Mouse (Mus musculus): ENCODE measurements at regions not wholly inside any gene's neighbourhood (a gene's known extent, or its start where the extent isn't known, plus 50 kb on each side); places are given as distances from the start of the nearest gene placed in this dataset.

DNA sequence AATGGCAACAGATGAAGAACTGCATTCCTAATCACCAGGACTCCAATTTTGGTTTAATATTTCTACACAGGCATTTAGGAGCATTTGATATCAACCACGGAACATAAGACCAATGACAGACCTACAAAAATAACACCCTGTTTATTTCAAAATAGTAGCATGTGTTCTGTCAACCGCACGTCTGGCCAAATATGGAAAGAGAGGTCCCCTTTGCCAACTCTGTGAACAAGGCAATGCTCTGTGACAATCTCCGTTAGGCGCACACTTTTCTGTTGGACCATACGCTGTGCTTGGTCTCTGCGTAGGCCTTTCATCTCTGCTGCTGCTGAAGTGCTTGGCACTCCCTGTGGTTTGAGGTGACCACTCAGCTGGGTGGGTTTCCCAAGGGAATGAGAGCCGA is 173.2 kb downstream of the Gadd45g start:
- TF ChIP-seq CTCF (conservative IDR thresholded peaks at IDR 0.05; ENCODE audit: low read length) (no peak), POU5F1 (IDR thresholded peaks at IDR 0.05; ENCODE audit: borderline replicate concordance, low read length) (no peak), NANOG (IDR thresholded peaks at IDR 0.05; ENCODE audit: borderline replicate concordance, low read length) (no peak)

Measured in E14TG2a.4 (cell line).